ENCODE assay signal across 9 mouse cellular contexts in the genomic region with DNA sequence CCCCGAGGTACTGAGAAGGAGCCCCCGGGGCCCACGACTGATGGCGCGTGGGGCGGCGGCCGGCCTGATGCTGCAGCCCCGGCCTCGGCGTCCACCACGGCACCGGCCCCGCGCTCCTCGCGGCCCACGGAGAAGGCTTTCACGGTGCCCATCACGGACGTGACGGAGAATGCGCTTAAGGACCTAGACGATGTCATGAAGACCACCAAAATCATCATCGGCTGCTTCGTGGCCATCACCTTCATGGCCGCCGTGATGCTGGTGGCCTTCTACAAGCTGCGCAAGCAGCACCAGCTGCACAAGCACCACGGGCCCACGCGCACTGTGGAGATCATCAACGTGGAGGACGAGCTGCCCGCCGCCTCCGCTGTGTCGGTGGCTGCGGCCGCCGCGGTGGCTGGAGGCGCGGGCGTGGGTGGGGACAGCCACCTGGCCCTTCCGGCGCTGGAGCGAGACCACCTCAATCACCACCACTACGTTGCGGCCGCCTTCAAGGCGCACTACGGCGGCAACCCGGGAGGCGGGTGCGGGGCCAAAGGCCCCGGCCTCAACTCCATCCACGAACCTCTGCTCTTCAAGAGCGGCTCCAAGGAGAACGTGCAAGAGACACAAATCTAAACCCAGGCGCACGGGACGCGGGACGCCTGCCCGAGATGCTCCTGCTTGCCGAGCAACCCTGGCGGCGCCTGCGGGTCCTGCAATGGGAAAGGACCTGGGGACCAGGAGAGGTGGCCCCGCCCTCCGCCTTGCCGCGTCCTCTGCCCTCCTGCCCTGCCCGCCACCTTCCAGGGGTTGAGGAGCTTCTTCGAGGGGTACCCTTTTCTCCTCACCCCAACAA. TPM values are rescaled to one million over a fixed set of nuclear protein-coding genes. Genes with fewer than 3 reads are reported as not detected.
DNase-seq lines count a peak whose midpoint lies in the region; ATAC-seq and TF ChIP-seq lines count a peak whose summit lies in the region.
"Had no signal": no experiment of that assay in that cellular context is flagged by ENCODE, and none has a peak within 500 bp of the region (broad histone marks: within the 10 kb centered on the region; RNA-seq: fewer than 3 reads in every experiment).

No protein-coding gene starts in this region.

- TF ChIP-seq CTCF in E14TG2a.4 (conservative IDR thresholded peaks at IDR 0.05; ENCODE audit: low read length): no peak; the same call in 1 of the 2 replicates
- TF ChIP-seq CTCF in cerebellum, adult 2 months (IDR thresholded peaks at IDR 0.05; ENCODE audit: borderline replicate concordance, insufficient read depth, low read depth, low read length): peak; percentile 14; the same call in 1 of the 2 replicates

- H3K36me3 ChIP-seq in heart, embryonic 12.5 days: peaks cover 17% of the 10 kb centered on the region
- no peaks in the 10 kb centered on the region for H3K36me3 ChIP-seq in E14TG2a.4 (ENCODE audit: insufficient read depth, low read length)
- H3K36me3 ChIP-seq in heart, embryonic 16.5 days (ENCODE audit: control insufficient read depth, insufficient read depth): peaks cover 9% of the 10 kb centered on the region; the same call in 1 of the 2 replicates
- H3K36me3 ChIP-seq in limb, embryonic 10.5 days: 0 out of 2 replicates have a peak, but pooled peaks cover 3% of the 10 kb centered on the region
- H3K36me3 ChIP-seq in neural tube, embryonic 15.5 days: peaks cover 62% of the 10 kb centered on the region

- H3K9ac ChIP-seq in heart, embryonic 12.5 days: peak overlapping the region; percentile 40; the same call in 1 of the 2 replicates
- H3K9ac ChIP-seq in heart, embryonic 16.5 days (ENCODE audit: low read length): no peak overlapping the region
- H3K9ac ChIP-seq in neural tube, embryonic 15.5 days (replicated peaks): no peak overlapping the region
- H3K9ac ChIP-seq: midbrain, embryonic 12.5 days had no signal

- no peak for DNase-seq in heart, postnatal 25 days (ENCODE audit: low spot score)
- DNase-seq in cerebellum, adult 2 months: peak; percentile 50 to 63
- DNase-seq in limb, embryonic 10.5 days (ENCODE audit: low spot score): peak; percentile 87
- no peak for DNase-seq in MN1 (ENCODE audit: low spot score)

- H3K9me3 ChIP-seq in heart, embryonic 12.5 days (replicated peaks): no peaks in the 10 kb centered on the region
- H3K9me3 ChIP-seq in E14TG2a.4 (ENCODE audit: low read length): no peaks in the 10 kb centered on the region
- H3K9me3 ChIP-seq in heart, embryonic 16.5 days (replicated peaks; ENCODE audit: control insufficient read depth, low read length): no peaks in the 10 kb centered on the region
- H3K9me3 ChIP-seq in limb, embryonic 10.5 days (replicated peaks): no peaks in the 10 kb centered on the region
- no peaks in the 10 kb centered on the region for H3K9me3 ChIP-seq in neural tube, embryonic 15.5 days (replicated peaks)
- H3K9me3 ChIP-seq: midbrain, embryonic 12.5 days had no signal

- H3K4me1 ChIP-seq in heart, embryonic 12.5 days (replicated peaks): peaks cover 37% of the 10 kb centered on the region
- peaks cover 49% of the 10 kb centered on the region for H3K4me1 ChIP-seq in E14TG2a.4 (replicated peaks; ENCODE audit: low read depth, low read length)
- peaks cover 58% of the 10 kb centered on the region for H3K4me1 ChIP-seq in cerebellum, adult 2 months (ENCODE audit: control insufficient read depth, insufficient read depth, low read length)
- H3K4me1 ChIP-seq in heart, embryonic 16.5 days (ENCODE audit: control insufficient read depth, insufficient read depth, low read length): no peaks in the 10 kb centered on the region; the same call in 1 of the 2 replicates
- H3K4me1 ChIP-seq in limb, embryonic 10.5 days: peaks cover 40% of the 10 kb centered on the region
- peaks cover 42% of the 10 kb centered on the region for H3K4me1 ChIP-seq in neural tube, embryonic 15.5 days

- H3K27ac ChIP-seq in heart, embryonic 12.5 days (ENCODE audit: poor library complexity, severe bottlenecking): no peak overlapping the region
- H3K27ac ChIP-seq in cerebellum, adult 2 months (ENCODE audit: insufficient read depth, low read length): no peak overlapping the region
- H3K27ac ChIP-seq in heart, embryonic 16.5 days (ENCODE audit: low read length): no peak overlapping the region
- 0 out of 2 replicates have a peak overlapping the region, but pooled peaks have one; percentile 25 for H3K27ac ChIP-seq in limb, embryonic 10.5 days
- no peak overlapping the region; the same call in 1 of the 2 replicates for H3K27ac ChIP-seq in neural tube, embryonic 15.5 days (replicated peaks)

- intact Hi-C loops in heart, postnatal 25 days (cut with DNase I): no loop called here

- H3K4me2 ChIP-seq in heart, embryonic 12.5 days: peak overlapping the region; percentile 61
- peak overlapping the region; percentile 46 for H3K4me2 ChIP-seq in heart, embryonic 16.5 days (ENCODE audit: low read depth, low read length)
- peak overlapping the region; percentile 11; the same call in 1 of the 2 replicates for H3K4me2 ChIP-seq in neural tube, embryonic 15.5 days
- H3K4me2 ChIP-seq: midbrain, embryonic 12.5 days had no signal

- peaks cover 54% of the 10 kb centered on the region for H3K27me3 ChIP-seq in heart, embryonic 12.5 days (replicated peaks)
- peaks cover 66% of the 10 kb centered on the region for H3K27me3 ChIP-seq in E14TG2a.4 (ENCODE audit: insufficient read depth, low read length)
- no peaks in the 10 kb centered on the region for H3K27me3 ChIP-seq in cerebellum, adult 2 months (ENCODE audit: control insufficient read depth, insufficient read depth, low read length)
- H3K27me3 ChIP-seq in heart, embryonic 16.5 days (ENCODE audit: control insufficient read depth, insufficient read depth, low read length): peaks cover 27% of the 10 kb centered on the region
- H3K27me3 ChIP-seq in limb, embryonic 10.5 days (ENCODE audit: low read depth, poor library complexity, severe bottlenecking): peaks cover 91% of the 10 kb centered on the region
- H3K27me3 ChIP-seq in neural tube, embryonic 15.5 days (replicated peaks): no peaks in the 10 kb centered on the region; the same call in 1 of the 2 replicates

- 16% methylated on average over 76 of the region's 77 CpGs for WGBS in heart, embryonic 12.5 days
- WGBS in cerebellum, adult 2 months: 51% methylated on average over 77 of the region's 77 CpGs
- 22% methylated on average over 77 of the region's 77 CpGs for WGBS in heart, embryonic 16.5 days
- 11% methylated on average over 77 of the region's 77 CpGs for WGBS in limb, embryonic 10.5 days
- WGBS in neural tube, embryonic 15.5 days: 22% methylated on average over 75 of the region's 77 CpGs

- no peak for TF ChIP-seq POLR2A in cerebellum, adult 2 months (IDR thresholded peaks at IDR 0.05; ENCODE audit: borderline replicate concordance, insufficient read depth, low read length)

- peak overlapping the region; percentile 29 for H3K4me3 ChIP-seq in heart, embryonic 12.5 days
- H3K4me3 ChIP-seq in E14TG2a.4 (replicated peaks; ENCODE audit: low read length): peak overlapping the region; percentile 76
- H3K4me3 ChIP-seq in cerebellum, adult 2 months (replicated peaks; ENCODE audit: insufficient read depth, low read depth, low read length): no peak overlapping the region
- no peak overlapping the region; the same call in 1 of the 2 replicates for H3K4me3 ChIP-seq in heart, embryonic 16.5 days (ENCODE audit: low read length)
- H3K4me3 ChIP-seq in limb, embryonic 10.5 days: peak overlapping the region; percentile 50
- no peak overlapping the region for H3K4me3 ChIP-seq in neural tube, embryonic 15.5 days (replicated peaks)
- H3K4me3 ChIP-seq: midbrain, embryonic 12.5 days had no signal

- ATAC-seq in heart, embryonic 12.5 days (ENCODE audit: insufficient number of reproducible peaks, low FRiP score): no peak
- ATAC-seq in heart, embryonic 16.5 days (replicated peaks; ENCODE audit: extremely low read depth, insufficient read depth, low FRiP score): no peak
- no peak for ATAC-seq in neural tube, embryonic 15.5 days (ENCODE audit: low FRiP score)

RNA-seq across cellular contexts. Expression of gene Aspdh, which starts 2.8 kb away (rescaled TPM):
- 0.46 and 1.5 TPM in 2 replicates for polyA plus RNA-seq in heart, embryonic 12.5 days (2016; fragmentation: Nextera tagmentation; extraction: Ambion mirVana)
- total RNA-seq in heart, postnatal 25 days (2021): 1 to 10 TPM in 1 of 2 experiments, under 1 TPM in 1; 0.70 to 1.3 TPM
- polyA plus RNA-seq in cerebellum, adult 2 months (2012; rRNA removed): 9.3 and 10.2 TPM in 2 replicates
- 0.62 and 1.2 TPM in 2 replicates for polyA plus RNA-seq in heart, embryonic 16.5 days (2015; fragmentation: Nextera tagmentation; extraction: Ambion mirVana)
- not detected in 2 replicates for polyA plus RNA-seq in limb, embryonic 10.5 days (2016; fragmentation: Nextera tagmentation; extraction: Ambion mirVana)
- 2.2 and 4.2 TPM in 2 replicates for polyA plus RNA-seq in neural tube, embryonic 15.5 days (2015; fragmentation: Nextera tagmentation; extraction: Ambion mirVana)

RNA-seq across cellular contexts. Expression of gene Josd2, which starts 5.3 kb away (rescaled TPM):
- polyA plus RNA-seq in heart, embryonic 12.5 days (2016; fragmentation: Nextera tagmentation; extraction: Ambion mirVana): 141 and 145 TPM in 2 replicates
- total RNA-seq in heart, postnatal 25 days (2021): 100 to 1,000 TPM; 158 to 161 TPM
- polyA plus RNA-seq in cerebellum, adult 2 months (2012; rRNA removed): 273 and 294 TPM in 2 replicates
- 157 and 169 TPM in 2 replicates for polyA plus RNA-seq in heart, embryonic 16.5 days (2015; fragmentation: Nextera tagmentation; extraction: Ambion mirVana)
- 72.6 and 73.3 TPM in 2 replicates for polyA plus RNA-seq in limb, embryonic 10.5 days (2016; fragmentation: Nextera tagmentation; extraction: Ambion mirVana)
- 45.2 and 51.0 TPM in 2 replicates for polyA plus RNA-seq in neural tube, embryonic 15.5 days (2015; fragmentation: Nextera tagmentation; extraction: Ambion mirVana)

RNA-seq across cellular contexts. Expression of gene Lrrc4b, which starts 33.6 kb away (rescaled TPM):
- polyA plus RNA-seq in heart, embryonic 12.5 days (2016; fragmentation: Nextera tagmentation; extraction: Ambion mirVana): 2.3 and 2.4 TPM in 2 replicates
- total RNA-seq in heart, postnatal 25 days (2021): 10 to 100 TPM; 27.9 to 32.7 TPM
- 190 and 214 TPM in 2 replicates for polyA plus RNA-seq in cerebellum, adult 2 months (2012; rRNA removed)
- 1.2 and 1.3 TPM in 2 replicates for polyA plus RNA-seq in heart, embryonic 16.5 days (2015; fragmentation: Nextera tagmentation; extraction: Ambion mirVana)
- polyA plus RNA-seq in limb, embryonic 10.5 days (2016; fragmentation: Nextera tagmentation; extraction: Ambion mirVana): 0.06 and 0.21 TPM in 2 replicates
- 11.0 and 14.9 TPM in 2 replicates for polyA plus RNA-seq in neural tube, embryonic 15.5 days (2015; fragmentation: Nextera tagmentation; extraction: Ambion mirVana)

RNA-seq across cellular contexts. Expression of gene Emc10, which starts 33.9 kb away (rescaled TPM):
- 111 and 114 TPM in 2 replicates for polyA plus RNA-seq in heart, embryonic 12.5 days (2016; fragmentation: Nextera tagmentation; extraction: Ambion mirVana)
- 10 to 100 TPM; 96.9 to 99.6 TPM for total RNA-seq in heart, postnatal 25 days (2021)
- 302 and 309 TPM in 2 replicates for polyA plus RNA-seq in cerebellum, adult 2 months (2012; rRNA removed)
- polyA plus RNA-seq in heart, embryonic 16.5 days (2015; fragmentation: Nextera tagmentation; extraction: Ambion mirVana): 87.9 and 88.7 TPM in 2 replicates
- polyA plus RNA-seq in limb, embryonic 10.5 days (2016; fragmentation: Nextera tagmentation; extraction: Ambion mirVana): 78.6 and 91.4 TPM in 2 replicates
- 144 and 157 TPM in 2 replicates for polyA plus RNA-seq in neural tube, embryonic 15.5 days (2015; fragmentation: Nextera tagmentation; extraction: Ambion mirVana)

RNA-seq across cellular contexts. Expression of gene Fam71e1, which starts 33.9 kb away (rescaled TPM):
- 10.1 and 12.7 TPM in 2 replicates for polyA plus RNA-seq in heart, embryonic 12.5 days (2016; fragmentation: Nextera tagmentation; extraction: Ambion mirVana)
- 1 to 10 TPM; 3.7 to 4.0 TPM for total RNA-seq in heart, postnatal 25 days (2021)
- polyA plus RNA-seq in cerebellum, adult 2 months (2012; rRNA removed): 32.6 and 34.0 TPM in 2 replicates
- 6.8 and 7.6 TPM in 2 replicates for polyA plus RNA-seq in heart, embryonic 16.5 days (2015; fragmentation: Nextera tagmentation; extraction: Ambion mirVana)
- 10.6 and 16.5 TPM in 2 replicates for polyA plus RNA-seq in limb, embryonic 10.5 days (2016; fragmentation: Nextera tagmentation; extraction: Ambion mirVana)
- 22.6 and 23.2 TPM in 2 replicates for polyA plus RNA-seq in neural tube, embryonic 15.5 days (2015; fragmentation: Nextera tagmentation; extraction: Ambion mirVana)

Comparison
In these comparisons a context has a peak if more than half of its experiments do, and no peak if none do; other contexts are left out.
1. H3K4me3 ChIP-seq: peak in heart, embryonic 12.5 days (single experiment), E14TG2a.4 (single experiment) and limb, embryonic 10.5 days (single experiment); none in cerebellum, adult 2 months (single experiment), heart, embryonic 16.5 days (single experiment) and neural tube, embryonic 15.5 days (single experiment).
2. H3K4me2 ChIP-seq: peak in every context shown above with its lines; median percentile 61 in heart, embryonic 12.5 days; 46 in heart, embryonic 16.5 days; 11 in neural tube, embryonic 15.5 days.
3. DNase-seq: peak in cerebellum, adult 2 months (2 of 2) and limb, embryonic 10.5 days (single experiment); none in heart, postnatal 25 days (single experiment) and MN1 (single experiment).
4. RNA of gene Lrrc4b, which starts 33.6 kb away (polyA plus RNA-seq): 190 to 214 TPM in cerebellum, adult 2 months; 11.0 to 14.9 TPM in neural tube, embryonic 15.5 days, 2.3 to 2.4 TPM in heart, embryonic 12.5 days, 1.2 to 1.3 TPM in heart, embryonic 16.5 days and 0.06 to 0.21 TPM in limb, embryonic 10.5 days; every median in the first group is over 10 times any median in the second.